Mouse (Mus musculus): Measurements from ENCODE around the gene E030025P04Rik.

DNA sequence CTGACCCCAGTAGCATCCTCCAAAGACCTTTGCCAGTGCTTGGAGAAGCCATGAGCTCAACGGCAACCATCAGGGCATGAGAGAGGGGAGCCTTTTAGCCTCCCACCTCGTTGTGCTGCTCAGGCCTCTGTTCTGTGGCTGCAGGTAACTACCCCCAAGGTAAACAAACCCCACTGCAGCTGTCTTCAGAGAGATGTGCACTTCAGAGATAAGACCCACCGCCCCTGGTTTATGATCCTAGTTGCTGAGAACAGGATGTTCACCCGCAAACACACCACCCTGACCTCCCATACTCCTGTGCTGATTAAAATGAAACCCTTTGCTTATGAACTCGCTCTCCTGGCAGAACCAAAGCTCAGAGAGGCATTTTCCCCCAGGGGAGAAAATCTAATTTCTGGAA, 38.0 kb downstream of the E030025P04Rik start:
- TF ChIP-seq CTCF (IDR thresholded peaks at IDR 0.05; ENCODE audit: low read depth, low read length) (no peak), POLR2A (IDR thresholded peaks at IDR 0.05; ENCODE audit: insufficient read depth, low read length) (no peak), EP300 (IDR thresholded peaks at IDR 0.05; ENCODE audit: insufficient read depth, low read depth, low read length) (no peak)

Data from ES-Bruce4 (cell line).